Mouse (Mus musculus): ENCODE measurements at regions not wholly inside any gene's neighbourhood (a gene's known extent, or its start where the extent isn't known, plus 50 kb on each side); places are given as distances from the start of the nearest gene placed in this dataset.

DNA sequence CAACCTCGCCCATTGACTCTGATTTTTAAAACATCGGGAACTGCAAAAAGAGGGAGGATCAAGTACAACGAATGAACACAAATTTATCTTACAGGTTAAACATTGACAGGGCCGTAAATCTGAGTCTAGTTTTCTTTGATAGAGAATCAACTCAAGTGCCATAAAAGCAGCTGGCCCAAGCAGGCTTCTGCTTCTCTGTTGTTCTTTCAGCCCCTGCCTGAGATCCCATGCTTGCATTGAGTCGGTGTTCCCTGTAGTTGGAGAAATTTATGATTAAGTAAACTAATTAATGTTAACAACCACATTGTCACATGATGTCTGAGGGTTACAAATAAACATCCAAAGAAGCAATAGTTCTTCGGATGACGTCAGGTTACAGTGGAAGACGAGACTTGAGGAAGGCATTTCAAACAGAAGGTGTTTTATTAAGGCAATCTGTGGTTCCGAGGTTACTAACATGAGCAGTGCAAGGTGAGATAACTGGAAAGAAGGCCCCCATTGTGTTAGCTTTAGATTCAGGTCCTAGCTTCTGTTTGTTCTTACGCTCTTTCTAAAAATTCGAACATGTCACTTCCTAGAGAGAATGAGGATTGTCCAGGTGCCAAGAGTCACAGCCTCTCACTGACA lies 233.9 kb upstream of the Pde3a start:
- no peak overlapping the region for H3K4me2 ChIP-seq
- no peak for ATAC-seq (ENCODE audit: insufficient read depth)
- no peaks in the 10 kb centered on the region for H3K4me1 ChIP-seq (ENCODE audit: insufficient read depth)

DNA sequence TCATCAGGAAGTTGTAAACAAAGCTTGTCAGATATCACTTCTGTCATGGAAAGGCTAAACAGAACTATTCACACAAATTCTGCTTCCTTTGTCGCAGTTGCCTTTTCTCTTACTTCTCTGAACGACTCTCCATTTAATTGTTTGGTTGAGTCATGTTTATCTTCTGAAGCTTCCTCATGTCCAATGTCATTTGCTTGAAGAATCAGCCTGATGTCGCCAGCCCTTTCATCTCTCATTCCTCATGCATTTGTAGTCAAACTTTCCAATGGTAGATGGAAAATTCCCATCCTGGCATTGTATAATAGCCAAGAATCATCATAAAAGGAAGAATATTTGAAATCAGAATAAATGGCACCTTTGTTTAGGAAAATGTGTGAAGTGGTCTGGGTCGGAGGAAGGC lies 225.6 kb upstream of the Pde3a start:
- H3K27me3 ChIP-seq (ENCODE audit: insufficient read depth, low read length): no peaks in the 10 kb centered on the region
- H3K36me3 ChIP-seq (ENCODE audit: insufficient read depth): no peaks in the 10 kb centered on the region
- WGBS: 61% methylated on average over 4 of the region's 4 CpGs
- TF ChIP-seq CTCF (IDR thresholded peaks at IDR 0.05; ENCODE audit: low read depth): no peak
- ATAC-seq (ENCODE audit: insufficient read depth) (no peak), DNase-seq (no peak)
- no peak overlapping the region for H3K4me2 ChIP-seq
- H3K9ac ChIP-seq: no peak overlapping the region
- no peaks in the 10 kb centered on the region for H3K9me3 ChIP-seq (ENCODE audit: low read depth, low read length)
- no peak overlapping the region for H3K27ac ChIP-seq (ENCODE audit: low read depth)
- H3K4me3 ChIP-seq (ENCODE audit: low read depth, low read length): no peak overlapping the region
- H3K4me1 ChIP-seq (ENCODE audit: insufficient read depth): peaks cover 3% of the 10 kb centered on the region; the same call in 1 of the 2 replicates

More for the DNA sequence above, 233.9 kb upstream of the Pde3a start:
- no peak for TF ChIP-seq CTCF (IDR thresholded peaks at IDR 0.05; ENCODE audit: low read depth)
- Histone ChIP-seq H3K9ac (no peak overlapping the region), H3K9me3 (ENCODE audit: low read depth, low read length) (no peaks in the 10 kb centered on the region), H3K27ac (ENCODE audit: low read depth) (no peak overlapping the region), H3K36me3 (ENCODE audit: insufficient read depth) (no peaks in the 10 kb centered on the region), H3K4me3 (ENCODE audit: low read depth, low read length) (no peak overlapping the region), H3K27me3 (ENCODE audit: insufficient read depth, low read length) (no peaks in the 10 kb centered on the region)
- no peak for DNase-seq
- WGBS: 70% methylated on average over 11 of the region's 11 CpGs

DNA sequence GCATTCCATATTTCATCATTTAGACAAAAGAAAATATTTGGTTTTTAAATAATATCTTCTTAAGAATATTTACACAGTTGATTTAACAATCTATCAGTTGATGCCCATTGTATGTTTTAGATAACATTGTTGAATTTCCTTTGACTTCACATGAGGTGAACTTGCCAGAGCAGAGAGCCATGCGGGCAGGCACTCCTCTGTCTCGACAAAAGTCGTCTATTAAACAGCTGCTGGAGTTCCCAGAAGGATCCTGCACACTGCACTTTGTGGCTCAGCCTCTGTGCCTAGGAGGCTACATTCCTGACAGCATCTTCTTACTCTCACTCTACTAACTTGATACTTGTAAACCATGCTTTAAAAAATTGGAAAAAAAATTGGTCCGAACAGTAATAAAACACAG lies 221.7 kb upstream of the Pde3a start:
- DNase-seq (peak; percentile 50), ATAC-seq (ENCODE audit: insufficient read depth) (peak; percentile 82)
- Histone ChIP-seq H3K9me3 (ENCODE audit: low read depth, low read length) (no peaks in the 10 kb centered on the region), H3K36me3 (ENCODE audit: insufficient read depth) (no peaks in the 10 kb centered on the region), H3K4me3 (ENCODE audit: low read depth, low read length) (no peak overlapping the region), H3K4me1 (ENCODE audit: insufficient read depth) (peaks cover 3% of the 10 kb centered on the region; the same call in 1 of the 2 replicates), H3K27me3 (ENCODE audit: insufficient read depth, low read length) (no peaks in the 10 kb centered on the region), H3K4me2 (no peak overlapping the region), H3K9ac (no peak overlapping the region), H3K27ac (ENCODE audit: low read depth) (no peak overlapping the region)
- 33% methylated on average over 4 of the region's 4 CpGs for WGBS
- no peak for TF ChIP-seq CTCF (IDR thresholded peaks at IDR 0.05; ENCODE audit: low read depth)

- H3K27ac ChIP-seq (ENCODE audit: low read depth): no peak overlapping the region
- DNase-seq (no peak), ATAC-seq (ENCODE audit: insufficient read depth) (no peak)
- H3K9me3 ChIP-seq (ENCODE audit: low read depth, low read length): no peaks in the 10 kb centered on the region
- H3K4me3 ChIP-seq (ENCODE audit: low read depth, low read length): no peak overlapping the region
- 69% methylated on average over 5 of the region's 5 CpGs for WGBS
- peaks cover 3% of the 10 kb centered on the region; the same call in 1 of the 2 replicates for H3K4me1 ChIP-seq (ENCODE audit: insufficient read depth)
- no peaks in the 10 kb centered on the region for H3K36me3 ChIP-seq (ENCODE audit: insufficient read depth)
- H3K27me3 ChIP-seq (ENCODE audit: insufficient read depth, low read length): no peaks in the 10 kb centered on the region
- no peak overlapping the region for H3K9ac ChIP-seq
- TF ChIP-seq CTCF (IDR thresholded peaks at IDR 0.05; ENCODE audit: low read depth): no peak
- no peak overlapping the region for H3K4me2 ChIP-seq
These were observed 221.3 kb upstream of the Pde3a start for GRCm38 (mm10) chr6:141027787-141028186.

- ATAC-seq (ENCODE audit: insufficient read depth): no peak; the same call in 1 of the 2 replicates
- DNase-seq: peak; percentile 34
- H3K36me3 ChIP-seq (ENCODE audit: insufficient read depth): no peaks in the 10 kb centered on the region
- no peak overlapping the region for H3K27ac ChIP-seq (ENCODE audit: low read depth)
- no peak for TF ChIP-seq CTCF (IDR thresholded peaks at IDR 0.05; ENCODE audit: low read depth)
- no peaks in the 10 kb centered on the region; the same call in 1 of the 2 replicates for H3K9me3 ChIP-seq (ENCODE audit: low read depth, low read length)
- no peak overlapping the region for H3K9ac ChIP-seq
- no peak overlapping the region for H3K4me3 ChIP-seq (ENCODE audit: low read depth, low read length)
- no peaks in the 10 kb centered on the region for H3K4me1 ChIP-seq (ENCODE audit: insufficient read depth)
- no peak overlapping the region for H3K4me2 ChIP-seq
- no peaks in the 10 kb centered on the region for H3K27me3 ChIP-seq (ENCODE audit: insufficient read depth, low read length)
- 58% methylated on average over 5 of the region's 5 CpGs for WGBS
These were observed 214.2 kb upstream of the Pde3a start for GRCm38 (mm10) chr6:141034824-141035223.

- Histone ChIP-seq H3K9me3 (ENCODE audit: low read depth, low read length) (no peaks in the 10 kb centered on the region; the same call in 1 of the 2 replicates), H3K4me3 (ENCODE audit: low read depth, low read length) (no peak overlapping the region), H3K4me2 (peak overlapping the region; percentile 40), H3K27me3 (ENCODE audit: insufficient read depth, low read length) (no peaks in the 10 kb centered on the region), H3K9ac (no peak overlapping the region), H3K4me1 (ENCODE audit: insufficient read depth) (no peaks in the 10 kb centered on the region), H3K36me3 (ENCODE audit: insufficient read depth) (no peaks in the 10 kb centered on the region), H3K27ac (ENCODE audit: low read depth) (peak overlapping the region; percentile 89)
- peak; percentile 91 for ATAC-seq (ENCODE audit: insufficient read depth)
- WGBS: 31% methylated on average over 5 of the region's 5 CpGs
- TF ChIP-seq CTCF (IDR thresholded peaks at IDR 0.05; ENCODE audit: low read depth): no peak
- peak; percentile 72 for DNase-seq
These were observed 207.7 kb upstream of the Pde3a start for GRCm38 (mm10) chr6:141041358-141041757.

DNA sequence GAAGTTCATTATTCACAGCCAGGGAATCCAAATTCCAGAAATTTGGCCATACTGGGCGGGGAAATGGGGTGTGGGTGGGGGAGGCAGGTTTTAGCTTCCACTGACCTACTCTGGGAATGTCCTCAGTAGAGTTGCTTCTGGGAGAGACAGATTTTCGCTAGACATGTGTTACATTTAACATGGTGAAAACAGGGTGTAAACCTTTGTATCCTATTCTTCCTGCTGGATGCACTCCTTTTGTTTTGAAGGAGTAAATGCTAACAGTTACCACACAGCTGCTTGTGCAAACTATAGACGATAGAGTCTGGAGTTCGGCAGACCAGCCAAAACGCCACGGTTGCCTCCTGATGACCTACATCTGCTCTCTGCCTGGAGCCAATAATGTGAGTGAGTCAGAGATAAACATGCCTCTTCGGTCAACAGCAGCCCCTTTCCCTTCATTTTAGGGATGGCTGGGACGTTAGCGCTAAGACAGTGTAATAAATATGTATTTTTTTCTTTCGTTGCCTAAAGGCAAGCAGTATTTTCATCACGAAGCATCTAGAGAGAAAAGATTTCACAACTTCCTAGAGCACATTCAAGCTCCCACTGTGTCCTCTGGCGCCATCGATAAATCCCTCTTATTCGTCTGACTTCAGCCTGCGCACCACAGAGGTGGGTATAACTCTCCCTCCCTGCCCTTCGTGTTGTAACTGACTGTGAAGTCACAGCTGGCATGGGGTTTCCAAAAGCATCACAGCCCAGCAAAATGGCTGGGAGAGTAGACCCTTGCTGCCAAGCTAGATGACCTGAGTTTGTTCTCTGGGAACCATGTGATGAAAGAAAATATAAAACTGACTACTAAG lies 207.1 kb upstream of the Pde3a start:
- H3K36me3 ChIP-seq (ENCODE audit: insufficient read depth): no peaks in the 10 kb centered on the region
- H3K4me2 ChIP-seq: peak overlapping the region; percentile 40
- H3K27ac ChIP-seq (ENCODE audit: low read depth): peak overlapping the region; percentile 89
- H3K4me1 ChIP-seq (ENCODE audit: insufficient read depth): no peaks in the 10 kb centered on the region
- 32% methylated on average over 16 of the region's 16 CpGs for WGBS
- no peak for TF ChIP-seq CTCF (IDR thresholded peaks at IDR 0.05; ENCODE audit: low read depth)
- H3K4me3 ChIP-seq (ENCODE audit: low read depth, low read length): no peak overlapping the region
- DNase-seq: peak; percentile 93
- H3K27me3 ChIP-seq (ENCODE audit: insufficient read depth, low read length): no peaks in the 10 kb centered on the region
- H3K9me3 ChIP-seq (ENCODE audit: low read depth, low read length): no peaks in the 10 kb centered on the region; the same call in 1 of the 2 replicates
- H3K9ac ChIP-seq: no peak overlapping the region
- ATAC-seq (ENCODE audit: insufficient read depth): peak; percentile 95

Data from lung, embryonic 14.5 days (tissue).